Mouse (Mus musculus) hindbrain, embryonic 11.5 days (tissue): ENCODE measurements at regions not wholly inside any gene's neighbourhood (a gene's known extent, or its start where the extent isn't known, plus 50 kb on each side); places are given as distances from the start of the nearest gene placed in this dataset.
A peak's percentile ranks its signal among the peaks of the same experiment; 100 is the strongest.

Experiments used
- ATAC-seq: fragments of 200-750 bp; cut with Nextera tagmentation; 2 replicates; pipeline ENCODE4 v1.8.0; 2017; ENCODE audit warnings: mild to moderate bottlenecking, moderate TSS enrichment, moderate library complexity; ENCODE audit not compliant: low FRiP score
- DNase-seq: peaks from one replicate; pipeline ENCODE4 v3.0.0-alpha.2; 2015; ENCODE audit warnings: low spot score
- H3K27ac ChIP-seq: fragments of 300-500 bp; sonication (generic); 2 replicates; pipeline ENCODE4 v1.5.1; 2014; ENCODE audit warnings: mild to moderate bottlenecking, low read depth, low read length
- H3K27me3 ChIP-seq: fragments of 300-500 bp; sonication (generic); 2 replicates; pipeline ENCODE4 v1.6.1; 2014; ENCODE audit warnings: mild to moderate bottlenecking, low read length, moderate library complexity, mixed read lengths; ENCODE audit not compliant: control insufficient read depth, insufficient read depth
- H3K36me3 ChIP-seq: fragments of 300-500 bp; sonication (generic); 2 replicates; pipeline ENCODE4 v1.6.1; 2014; ENCODE audit warnings: mild to moderate bottlenecking, low read length, moderate library complexity, mixed read lengths; ENCODE audit not compliant: control insufficient read depth, insufficient read depth
- H3K4me1 ChIP-seq: fragments of 300-500 bp; sonication (generic); replicated peaks from 2 replicates; pipeline ENCODE4 v1.6.1; 2014; ENCODE audit warnings: low read length, mixed read lengths; ENCODE audit not compliant: control insufficient read depth, insufficient read depth
- H3K4me2 ChIP-seq: fragments of 300-500 bp; sonication (generic); replicated peaks from 2 replicates; pipeline ENCODE4 v1.6.1; 2014; ENCODE audit warnings: mild to moderate bottlenecking, low read depth, low read length
- H3K4me3 ChIP-seq: fragments of 300-500 bp; sonication (generic); 2 replicates; pipeline ENCODE4 v1.5.1; 2014; ENCODE audit warnings: low read depth, low read length
- H3K9ac ChIP-seq: fragments of 300-500 bp; sonication (generic); 2 replicates; pipeline ENCODE4 v1.6.1; 2014; ENCODE audit warnings: low read depth, low read length
- H3K9me3 ChIP-seq: fragments of 300-500 bp; sonication (generic); 2 replicates; pipeline ENCODE4 v1.6.1; 2016; ENCODE audit warnings: low read length; ENCODE audit not compliant: control insufficient read depth
- WGBS: fragments of 180-500 bp; shearing (Covaris S2); extraction: QIAGEN DNeasy Blood & Tissue Kit; methylation state at CpG from one replicate; pipeline ENCODE4 v1.1.7; 2014; 5-methylcytosine and 5-hydroxymethylcytosine counted together

DNA sequence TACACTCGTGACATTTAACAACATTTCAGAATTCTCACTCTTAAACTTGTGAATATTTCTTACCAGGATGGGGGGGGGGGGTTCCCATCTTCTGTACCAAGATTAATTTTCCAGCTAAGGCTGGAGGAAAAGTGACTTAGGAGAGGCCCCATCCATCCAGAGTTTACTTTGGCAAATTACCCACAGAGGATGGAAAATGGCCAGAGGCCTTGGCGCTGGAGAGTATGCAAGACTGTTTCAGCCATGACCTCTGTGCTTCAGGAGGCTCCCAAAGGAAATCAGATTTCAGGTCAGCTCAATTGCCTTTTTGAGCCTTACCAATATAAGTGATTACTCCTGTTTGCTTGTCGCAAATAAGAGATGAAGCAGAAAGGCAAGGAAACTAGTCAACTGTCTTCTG is 143.4 kb upstream of the F930015N05Rik start:
- no peak overlapping the region for H3K27ac ChIP-seq
- 76% methylated on average over 3 of the region's 3 CpGs for WGBS
- no peak for ATAC-seq

DNA sequence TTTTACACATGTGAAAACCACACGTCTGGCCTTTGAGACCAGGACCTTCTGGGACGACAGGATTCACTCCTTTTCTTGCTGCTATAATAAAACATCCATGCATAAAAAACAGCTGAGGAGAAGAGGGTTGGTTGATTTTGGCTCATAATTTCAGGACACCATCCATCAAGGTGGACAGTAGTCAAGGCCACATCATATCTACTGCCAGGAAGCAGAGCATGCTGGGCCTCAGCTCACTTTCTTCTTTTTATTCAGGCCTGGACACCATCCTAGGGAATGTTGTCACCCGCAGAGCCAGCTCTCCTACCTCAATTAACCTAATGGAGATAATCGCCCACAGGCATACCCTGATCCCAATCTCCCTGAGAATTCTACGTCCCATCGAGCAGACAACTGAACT is 149.6 kb upstream of the F930015N05Rik start:
- H3K27me3 ChIP-seq = no peaks in the 10 kb centered on the region
- no peak for ATAC-seq
- WGBS = 84% methylated on average over 6 of the region's 6 CpGs

More for the DNA sequence above, 143.4 kb upstream of the F930015N05Rik start:
- Histone ChIP-seq H3K9ac (no peak overlapping the region), H3K27me3 (no peaks in the 10 kb centered on the region), H3K4me2 (no peak overlapping the region), H3K4me1 (no peaks in the 10 kb centered on the region), H3K36me3 (no peaks in the 10 kb centered on the region), H3K9me3 (no peaks in the 10 kb centered on the region), H3K4me3 (no peak overlapping the region)
- no peak for DNase-seq

DNA sequence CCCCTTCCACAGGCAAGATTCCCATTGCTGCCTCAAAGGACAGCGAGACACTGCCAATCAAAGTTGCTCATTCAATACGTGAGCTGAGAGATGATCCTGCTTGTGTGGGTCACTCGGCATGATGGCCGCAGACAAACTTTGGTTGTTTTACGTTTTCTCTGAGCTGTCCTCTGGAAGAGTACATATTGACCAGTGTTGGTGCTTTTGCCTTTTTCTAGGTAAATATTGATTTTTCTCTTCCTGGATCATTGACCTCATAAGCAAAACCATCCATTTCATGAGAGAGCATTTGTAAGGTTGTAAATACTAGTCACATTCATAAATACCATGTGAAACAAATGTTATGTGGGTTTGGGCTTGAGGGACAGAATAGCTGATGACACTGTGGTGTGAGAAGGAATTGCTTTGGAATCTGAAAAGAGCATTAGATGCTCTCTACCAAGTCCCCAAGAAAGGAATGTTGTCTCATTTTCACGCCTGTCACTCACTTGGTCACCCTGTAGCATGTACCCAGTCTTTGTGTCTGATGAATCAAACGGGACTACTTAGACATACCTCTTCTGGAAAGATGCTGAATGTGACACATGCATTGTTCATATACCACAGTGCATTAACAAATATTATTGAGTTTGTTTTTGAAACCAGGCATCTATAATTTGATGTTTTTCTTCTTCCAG is 150.7 kb upstream of the F930015N05Rik start:
- Histone ChIP-seq H3K27ac (no peak overlapping the region), H3K4me3 (no peak overlapping the region), H3K4me1 (0 out of 2 replicates have a peak, but pooled peaks cover 2% of the 10 kb centered on the region), H3K4me2 (no peak overlapping the region), H3K36me3 (no peaks in the 10 kb centered on the region), H3K9me3 (no peaks in the 10 kb centered on the region), H3K27me3 (no peaks in the 10 kb centered on the region), H3K9ac (no peak overlapping the region)
- DNase-seq (peak; percentile 25), ATAC-seq (no peak)
- 51% methylated on average over 7 of the region's 7 CpGs for WGBS

More for the DNA sequence above, 149.6 kb upstream of the F930015N05Rik start:
- Histone ChIP-seq H3K36me3 (no peaks in the 10 kb centered on the region), H3K4me3 (no peak overlapping the region), H3K4me1 (0 out of 2 replicates have a peak, but pooled peaks cover 2% of the 10 kb centered on the region), H3K9ac (no peak overlapping the region), H3K27ac (no peak overlapping the region), H3K4me2 (no peak overlapping the region), H3K9me3 (no peaks in the 10 kb centered on the region)
- no peak for DNase-seq

DNA sequence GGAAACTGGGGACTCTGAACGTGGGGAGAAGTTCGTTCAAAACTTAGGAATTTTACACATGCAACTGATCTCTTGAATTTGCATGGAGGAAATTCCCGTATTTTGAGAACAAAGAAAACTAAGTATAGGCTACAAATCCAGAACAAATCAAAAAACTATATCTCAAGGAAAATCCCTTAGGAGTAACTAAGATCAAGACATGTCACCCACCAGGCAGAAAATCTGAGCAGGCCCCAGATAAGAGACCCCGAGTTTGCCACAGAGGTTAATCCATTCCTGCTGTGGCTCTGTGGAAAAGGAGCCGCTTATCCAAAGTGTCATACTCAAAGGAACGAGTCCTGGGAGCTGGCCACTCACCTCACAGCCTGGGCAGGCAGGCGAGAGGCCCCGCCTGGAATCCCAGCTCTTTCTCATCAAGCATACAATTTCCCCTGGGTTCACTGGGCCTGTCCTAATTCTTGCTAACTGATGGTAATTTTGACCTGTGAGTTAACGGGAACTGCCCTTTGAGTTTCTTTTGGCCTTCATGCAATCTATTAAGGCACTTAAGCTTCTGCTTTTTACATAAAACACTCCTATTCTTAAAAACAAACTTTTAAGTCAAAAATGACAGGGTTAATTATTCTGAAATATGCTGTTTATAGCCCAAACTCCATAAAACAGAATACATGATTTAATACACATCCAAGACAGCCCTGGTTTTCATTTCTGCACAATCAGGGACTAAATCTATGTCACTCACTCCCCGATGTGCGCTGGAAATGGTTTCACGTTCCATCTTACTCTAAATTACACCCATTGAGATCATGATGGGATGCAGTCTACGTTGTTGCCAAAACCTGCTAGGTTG is 151.5 kb upstream of the F930015N05Rik start:
- WGBS = 28% methylated on average over 13 of the region's 13 CpGs
- H3K36me3 ChIP-seq = no peaks in the 10 kb centered on the region
- H3K4me2 ChIP-seq = no peak overlapping the region
- H3K9ac ChIP-seq = no peak overlapping the region
- DNase-seq (peak; percentile 55), ATAC-seq (no peak)
- 0 out of 2 replicates have a peak, but pooled peaks cover 2% of the 10 kb centered on the region for H3K4me1 ChIP-seq
- no peaks in the 10 kb centered on the region for H3K9me3 ChIP-seq
- H3K27me3 ChIP-seq = no peaks in the 10 kb centered on the region
- no peak overlapping the region for H3K27ac ChIP-seq
- no peak overlapping the region for H3K4me3 ChIP-seq

DNA sequence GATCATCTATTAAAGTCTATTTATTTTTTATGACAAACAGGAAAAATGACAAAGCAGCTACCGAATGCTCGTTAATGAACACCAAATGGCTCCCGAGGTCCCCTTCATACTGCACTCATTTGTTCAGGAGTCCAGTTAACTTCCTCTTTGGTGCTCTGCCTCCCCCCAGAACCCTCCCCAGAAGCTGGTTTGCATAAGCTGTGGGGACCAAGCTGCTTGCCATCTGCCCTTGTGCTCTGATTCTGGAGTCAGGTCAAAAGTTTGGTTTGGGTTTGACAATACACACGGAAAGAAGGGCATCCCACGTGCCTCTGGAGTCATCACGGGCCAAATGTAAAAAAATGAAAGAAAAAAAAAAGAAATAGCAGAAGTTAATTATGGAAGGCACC is 152.1 kb upstream of the F930015N05Rik start:
- H3K4me1 ChIP-seq = 0 out of 2 replicates have a peak, but pooled peaks cover 2% of the 10 kb centered on the region
- ATAC-seq (no peak), DNase-seq (no peak)
- H3K4me3 ChIP-seq = no peak overlapping the region
- WGBS = 58% methylated on average over 6 of the region's 6 CpGs
- H3K4me2 ChIP-seq = no peak overlapping the region
- H3K27me3 ChIP-seq = no peaks in the 10 kb centered on the region
- H3K9me3 ChIP-seq = no peaks in the 10 kb centered on the region
- H3K27ac ChIP-seq = no peak overlapping the region
- H3K9ac ChIP-seq = no peak overlapping the region
- H3K36me3 ChIP-seq = no peaks in the 10 kb centered on the region

DNA sequence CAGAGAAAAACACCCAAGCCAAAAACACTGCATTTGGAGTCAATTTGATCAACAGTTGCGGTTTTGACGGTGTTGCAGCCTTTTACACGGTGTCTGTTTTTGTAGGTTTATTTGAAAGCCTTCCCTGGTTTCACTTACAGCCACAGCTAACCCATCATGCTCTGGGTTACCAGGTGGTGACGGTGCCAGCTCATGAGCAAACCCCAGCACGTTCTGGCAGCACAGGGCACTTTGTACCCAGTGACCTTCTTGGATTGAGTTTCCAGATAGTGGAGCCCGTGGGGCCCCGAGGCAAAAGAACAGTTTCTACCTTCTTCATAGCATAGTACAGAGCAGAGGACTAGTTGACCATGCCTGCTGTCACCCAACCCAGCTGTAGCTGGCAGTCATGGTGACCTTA is 152.6 kb upstream of the F930015N05Rik start:
- 72% methylated on average over 7 of the region's 7 CpGs for WGBS
- no peak for DNase-seq
- no peaks in the 10 kb centered on the region for H3K36me3 ChIP-seq
- no peak overlapping the region for H3K9ac ChIP-seq
- ATAC-seq = no peak
- H3K4me1 ChIP-seq = 0 out of 2 replicates have a peak, but pooled peaks cover 2% of the 10 kb centered on the region
- H3K27me3 ChIP-seq = no peaks in the 10 kb centered on the region
- no peak overlapping the region for H3K4me2 ChIP-seq
- H3K4me3 ChIP-seq = no peak overlapping the region
- H3K27ac ChIP-seq = no peak overlapping the region
- H3K9me3 ChIP-seq = no peaks in the 10 kb centered on the region

DNA sequence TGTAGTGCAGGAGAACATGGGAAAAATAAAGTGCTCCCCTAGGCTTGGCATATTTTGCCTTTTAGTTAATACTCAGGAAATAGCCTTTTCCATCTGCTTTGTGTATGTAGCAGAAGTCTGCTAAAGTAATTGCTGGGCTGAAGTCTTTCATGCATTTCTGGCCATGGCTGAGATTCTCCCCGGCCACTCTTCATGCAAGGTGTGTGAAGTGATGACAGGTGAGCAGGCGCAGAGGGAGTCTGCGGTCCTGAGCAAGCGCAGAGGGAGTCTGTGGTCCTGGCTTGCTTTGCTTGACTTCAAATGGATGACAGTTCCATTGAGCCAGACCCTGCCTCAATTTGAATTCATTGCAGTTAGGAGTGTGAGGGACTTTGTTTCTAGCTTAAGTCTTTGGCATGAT is 153.6 kb upstream of the F930015N05Rik start:
- no peak for ATAC-seq

DNA sequence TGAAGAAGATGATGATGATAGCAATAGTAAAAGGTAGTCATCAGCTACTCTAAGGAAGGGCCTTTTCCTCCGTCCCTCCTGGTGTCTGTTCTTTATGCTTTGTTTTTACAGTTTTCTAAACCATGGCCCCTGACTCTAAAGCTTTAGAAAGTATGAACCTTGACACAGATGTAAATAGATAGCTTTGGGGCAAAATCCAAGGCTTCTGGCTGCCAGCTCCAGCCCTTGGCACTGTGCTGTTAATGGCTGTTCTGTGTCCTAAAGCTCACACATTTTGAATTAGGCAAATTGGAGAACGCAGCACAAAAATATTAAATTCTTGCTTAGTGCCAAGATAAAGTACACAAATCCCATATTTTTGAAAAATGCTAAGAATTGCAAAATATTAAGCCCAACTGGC is 155.8 kb upstream of the F930015N05Rik start:
- Histone ChIP-seq H3K9me3 (no peaks in the 10 kb centered on the region), H3K9ac (no peak overlapping the region), H3K27me3 (no peaks in the 10 kb centered on the region), H3K4me2 (no peak overlapping the region), H3K4me1 (0 out of 2 replicates have a peak, but pooled peaks cover 2% of the 10 kb centered on the region), H3K27ac (no peak overlapping the region), H3K36me3 (no peaks in the 10 kb centered on the region), H3K4me3 (no peak overlapping the region)
- ATAC-seq = no peak
- DNase-seq = no peak
- WGBS = 80% methylated on average over 2 of the region's 2 CpGs

More for the DNA sequence above, 153.6 kb upstream of the F930015N05Rik start:
- Histone ChIP-seq H3K9me3 (no peaks in the 10 kb centered on the region), H3K9ac (no peak overlapping the region), H3K4me2 (no peak overlapping the region), H3K36me3 (no peaks in the 10 kb centered on the region), H3K4me1 (0 out of 2 replicates have a peak, but pooled peaks cover 2% of the 10 kb centered on the region), H3K27me3 (no peaks in the 10 kb centered on the region), H3K27ac (no peak overlapping the region), H3K4me3 (no peak overlapping the region)
- DNase-seq = no peak
- 74% methylated on average over 4 of the region's 4 CpGs for WGBS
